Mouse (Mus musculus): ENCODE data around the gene Ttc17. TPM values are rescaled to one million over a fixed set of nuclear protein-coding genes. Genes with fewer than 3 reads are reported as not detected.
A peak's percentile ranks its signal among the peaks of the same experiment; 100 is the strongest.

The Ttc17 gene
- polyA plus RNA-seq, 1 experiment from 2014 or later, result 29.6 TPM

DNA sequence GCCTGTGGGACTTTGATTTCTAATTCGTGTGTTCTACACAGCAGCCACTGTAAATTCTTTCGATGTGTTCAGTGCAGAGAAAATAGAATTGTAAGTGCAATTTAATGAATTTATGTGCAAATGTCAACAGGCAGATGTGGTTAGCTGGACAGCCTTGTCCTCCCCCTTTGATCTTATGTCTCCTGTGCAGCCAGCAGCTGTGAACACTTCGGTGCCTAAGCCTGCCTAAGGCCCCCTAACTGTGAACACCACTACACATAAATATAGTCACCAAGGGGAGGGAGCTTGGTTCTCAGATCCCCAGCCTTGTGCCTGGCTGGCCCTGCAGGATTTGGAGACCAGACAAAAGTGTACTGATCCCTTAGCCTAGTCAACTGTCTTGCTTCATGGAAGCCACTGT is 109.0 kb downstream of the Ttc17 start:
- no peak overlapping the region for H3K27ac ChIP-seq (ENCODE audit: low read depth, low read length)
- no peaks in the 10 kb centered on the region for H3K27me3 ChIP-seq (ENCODE audit: control insufficient read depth, insufficient read depth, low read length)
- WGBS, result 63% methylated on average over 3 of the region's 3 CpGs
- H3K9ac ChIP-seq (replicated peaks; ENCODE audit: low read depth, low read length), result no peak overlapping the region
- no peak for ATAC-seq (ENCODE audit: low read depth)
- no peak overlapping the region for H3K4me2 ChIP-seq (ENCODE audit: low read depth, low read length)
- H3K36me3 ChIP-seq (ENCODE audit: control insufficient read depth, insufficient read depth, low read length), result peaks cover 27% of the 10 kb centered on the region
- H3K4me3 ChIP-seq (ENCODE audit: low read depth, low read length), result no peak overlapping the region
- H3K4me1 ChIP-seq (ENCODE audit: control insufficient read depth, insufficient read depth, low read length), result no peaks in the 10 kb centered on the region
- H3K9me3 ChIP-seq (ENCODE audit: control insufficient read depth, low read length), result no peaks in the 10 kb centered on the region; the same call in 1 of the 2 replicates

DNA sequence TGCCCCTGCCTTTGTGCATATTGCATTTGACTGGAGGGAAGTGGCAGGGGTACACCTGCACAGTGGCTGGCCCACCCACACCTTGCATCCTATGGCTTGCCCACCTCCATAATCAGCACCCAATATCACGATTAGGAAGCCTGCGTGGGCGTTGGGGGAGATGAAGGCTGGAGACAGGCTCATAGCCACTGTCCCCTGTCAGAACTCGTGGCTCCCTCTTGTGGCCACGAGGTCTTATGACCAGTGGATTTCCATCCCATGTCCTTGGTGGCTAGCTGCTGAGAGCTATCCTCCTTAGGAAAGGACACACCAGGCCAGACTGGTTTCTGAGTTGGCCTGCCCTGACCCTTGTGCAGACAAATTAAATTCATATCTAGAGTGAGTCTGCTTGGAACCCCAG is 116.0 kb downstream of the Ttc17 start:
- no peak overlapping the region for H3K9ac ChIP-seq (replicated peaks; ENCODE audit: low read depth, low read length)
- peak; percentile 62 for ATAC-seq (ENCODE audit: low read depth)
- no peaks in the 10 kb centered on the region for H3K27me3 ChIP-seq (ENCODE audit: control insufficient read depth, insufficient read depth, low read length)
- under 1% methylated on average over 5 of the region's 5 CpGs for WGBS
- H3K4me2 ChIP-seq (ENCODE audit: low read depth, low read length), result no peak overlapping the region
- H3K36me3 ChIP-seq (ENCODE audit: control insufficient read depth, insufficient read depth, low read length), result no peaks in the 10 kb centered on the region
- H3K9me3 ChIP-seq (ENCODE audit: control insufficient read depth, low read length), result no peaks in the 10 kb centered on the region
- H3K4me3 ChIP-seq (ENCODE audit: low read depth, low read length), result no peak overlapping the region
- H3K4me1 ChIP-seq (ENCODE audit: control insufficient read depth, insufficient read depth, low read length), result peaks cover 7% of the 10 kb centered on the region; the same call in 1 of the 2 replicates
- H3K27ac ChIP-seq (ENCODE audit: low read depth, low read length), result no peak overlapping the region

GRCm38 (mm10) chr2:94289659-94290058 is 116.8 kb downstream of the Ttc17 start:
- ATAC-seq (ENCODE audit: low read depth), result 0 out of 2 replicates have a peak, but pooled peaks have one; percentile 5
- no peaks in the 10 kb centered on the region for H3K36me3 ChIP-seq (ENCODE audit: control insufficient read depth, insufficient read depth, low read length)
- no peak overlapping the region for H3K4me2 ChIP-seq (ENCODE audit: low read depth, low read length)
- 40% methylated on average over 6 of the region's 6 CpGs for WGBS
- 0 out of 2 replicates have a peak overlapping the region, but pooled peaks have one; percentile 10 for H3K27ac ChIP-seq (ENCODE audit: low read depth, low read length)
- H3K27me3 ChIP-seq (ENCODE audit: control insufficient read depth, insufficient read depth, low read length), result no peaks in the 10 kb centered on the region
- H3K9ac ChIP-seq (replicated peaks; ENCODE audit: low read depth, low read length), result no peak overlapping the region
- no peak overlapping the region for H3K4me3 ChIP-seq (ENCODE audit: low read depth, low read length)
- peaks cover 7% of the 10 kb centered on the region; the same call in 1 of the 2 replicates for H3K4me1 ChIP-seq (ENCODE audit: control insufficient read depth, insufficient read depth, low read length)
- no peaks in the 10 kb centered on the region for H3K9me3 ChIP-seq (ENCODE audit: control insufficient read depth, low read length)

DNA sequence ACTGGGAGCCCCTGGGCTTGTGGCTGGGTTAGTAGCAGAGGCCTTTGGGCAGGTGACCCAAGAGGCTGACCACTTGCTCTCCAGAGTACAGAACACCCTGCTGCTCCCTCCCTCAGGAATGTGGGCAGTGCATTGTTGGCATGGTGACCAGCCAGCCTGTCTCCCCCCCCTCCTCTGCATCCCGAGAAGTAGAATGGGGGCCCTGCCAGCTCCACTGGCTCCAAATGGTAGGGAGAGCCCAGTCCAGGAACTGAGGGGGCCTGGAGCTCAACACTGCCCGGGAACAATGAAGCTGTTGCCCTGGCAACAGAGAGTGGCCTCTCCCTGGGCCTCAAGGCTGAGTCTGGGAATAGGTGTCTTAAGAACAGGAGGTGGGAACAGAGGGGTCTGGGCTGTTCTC is 117.3 kb downstream of the Ttc17 start:
- Histone ChIP-seq H3K36me3 (ENCODE audit: control insufficient read depth, insufficient read depth, low read length) (no peaks in the 10 kb centered on the region), H3K9ac (replicated peaks; ENCODE audit: low read depth, low read length) (no peak overlapping the region), H3K4me3 (ENCODE audit: low read depth, low read length) (no peak overlapping the region), H3K4me1 (ENCODE audit: control insufficient read depth, insufficient read depth, low read length) (peaks cover 7% of the 10 kb centered on the region; the same call in 1 of the 2 replicates), H3K27ac (ENCODE audit: low read depth, low read length) (no peak overlapping the region), H3K9me3 (ENCODE audit: control insufficient read depth, low read length) (no peaks in the 10 kb centered on the region), H3K4me2 (ENCODE audit: low read depth, low read length) (no peak overlapping the region), H3K27me3 (ENCODE audit: control insufficient read depth, insufficient read depth, low read length) (no peaks in the 10 kb centered on the region)
- ATAC-seq (ENCODE audit: low read depth), result peak; percentile 93
- WGBS, result 0% methylated on average over 2 of the region's 2 CpGs

GRCm38 (mm10) chr2:94288086-94288485 is 118.4 kb downstream of the Ttc17 start:
- H3K4me1 ChIP-seq (ENCODE audit: control insufficient read depth, insufficient read depth, low read length), result peaks cover 7% of the 10 kb centered on the region; the same call in 1 of the 2 replicates
- H3K36me3 ChIP-seq (ENCODE audit: control insufficient read depth, insufficient read depth, low read length), result no peaks in the 10 kb centered on the region
- WGBS, result 33% methylated on average over 5 of the region's 5 CpGs
- H3K27ac ChIP-seq (ENCODE audit: low read depth, low read length), result no peak overlapping the region
- H3K4me2 ChIP-seq (ENCODE audit: low read depth, low read length), result no peak overlapping the region
- no peak for ATAC-seq (ENCODE audit: low read depth)
- no peak overlapping the region for H3K4me3 ChIP-seq (ENCODE audit: low read depth, low read length)
- H3K27me3 ChIP-seq (ENCODE audit: control insufficient read depth, insufficient read depth, low read length), result no peaks in the 10 kb centered on the region
- H3K9me3 ChIP-seq (ENCODE audit: control insufficient read depth, low read length), result no peaks in the 10 kb centered on the region
- H3K9ac ChIP-seq (replicated peaks; ENCODE audit: low read depth, low read length), result no peak overlapping the region

DNA sequence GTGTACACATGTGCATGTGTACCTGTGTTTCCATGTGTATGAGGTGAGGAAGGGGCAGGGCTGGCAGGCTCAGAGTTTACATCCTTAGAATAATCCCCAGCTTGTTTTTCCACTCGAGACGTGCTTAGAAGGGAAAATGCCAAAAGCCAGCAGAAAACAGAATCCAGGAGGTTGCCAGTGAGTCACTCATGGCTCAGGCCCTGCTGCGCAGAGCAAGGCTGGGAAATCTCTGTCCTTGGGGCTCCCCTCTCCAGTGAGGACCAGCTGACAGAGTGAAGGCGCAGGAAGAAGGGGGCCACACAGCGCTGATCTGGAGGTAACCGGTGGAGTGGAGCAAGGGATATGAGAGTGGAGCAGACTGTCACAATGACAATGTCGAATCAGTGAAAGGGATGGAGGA is 119.1 kb downstream of the Ttc17 start:
- ATAC-seq (ENCODE audit: low read depth), result no peak
- H3K4me2 ChIP-seq (ENCODE audit: low read depth, low read length), result no peak overlapping the region
- no peaks in the 10 kb centered on the region for H3K36me3 ChIP-seq (ENCODE audit: control insufficient read depth, insufficient read depth, low read length)
- WGBS, result 81% methylated on average over 7 of the region's 7 CpGs
- H3K4me1 ChIP-seq (ENCODE audit: control insufficient read depth, insufficient read depth, low read length), result peaks cover 7% of the 10 kb centered on the region; the same call in 1 of the 2 replicates
- no peak overlapping the region for H3K27ac ChIP-seq (ENCODE audit: low read depth, low read length)
- H3K4me3 ChIP-seq (ENCODE audit: low read depth, low read length), result no peak overlapping the region
- no peaks in the 10 kb centered on the region for H3K9me3 ChIP-seq (ENCODE audit: control insufficient read depth, low read length)
- no peak overlapping the region for H3K9ac ChIP-seq (replicated peaks; ENCODE audit: low read depth, low read length)
- H3K27me3 ChIP-seq (ENCODE audit: control insufficient read depth, insufficient read depth, low read length), result no peaks in the 10 kb centered on the region

- no peak overlapping the region for H3K4me2 ChIP-seq (ENCODE audit: low read depth, low read length)
- H3K4me1 ChIP-seq (ENCODE audit: control insufficient read depth, insufficient read depth, low read length), result no peaks in the 10 kb centered on the region
- no peak overlapping the region for H3K27ac ChIP-seq (ENCODE audit: low read depth, low read length)
- no peak for ATAC-seq (ENCODE audit: low read depth)
- 77% methylated on average over 6 of the region's 6 CpGs for WGBS
- H3K27me3 ChIP-seq (ENCODE audit: control insufficient read depth, insufficient read depth, low read length), result no peaks in the 10 kb centered on the region
- no peak overlapping the region for H3K9ac ChIP-seq (replicated peaks; ENCODE audit: low read depth, low read length)
- no peaks in the 10 kb centered on the region for H3K36me3 ChIP-seq (ENCODE audit: control insufficient read depth, insufficient read depth, low read length)
- no peak overlapping the region for H3K4me3 ChIP-seq (ENCODE audit: low read depth, low read length)
- H3K9me3 ChIP-seq (ENCODE audit: control insufficient read depth, low read length), result no peaks in the 10 kb centered on the region
Observed at GRCm38 (mm10) chr2:94283526-94283925, 123.0 kb downstream of the Ttc17 start.

- no peak for ATAC-seq (ENCODE audit: low read depth)
Observed at GRCm38 (mm10) chr2:94279596-94279995, 126.9 kb downstream of the Ttc17 start.

DNA sequence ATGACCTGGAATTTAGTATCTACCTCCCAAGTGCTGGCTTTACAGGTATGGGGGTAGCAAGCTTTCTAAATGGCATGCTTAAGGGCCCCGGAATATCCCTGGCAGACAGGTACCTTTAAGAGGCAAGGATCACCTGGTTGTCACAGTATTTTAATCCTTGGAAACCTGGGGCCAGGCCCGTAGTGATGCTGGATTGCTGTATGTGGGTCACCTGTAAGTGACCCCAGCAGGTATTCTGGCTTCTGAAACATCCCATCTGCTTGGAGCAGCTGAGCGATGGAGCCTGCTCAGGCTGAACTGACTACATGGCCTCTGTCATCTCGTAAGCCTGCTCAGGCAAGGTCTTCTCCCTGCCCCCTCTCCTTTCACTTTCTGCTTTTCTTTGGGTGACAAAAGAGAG is 130.4 kb downstream of the Ttc17 start:
- H3K4me2 ChIP-seq (ENCODE audit: low read depth, low read length), result no peak overlapping the region
- H3K9me3 ChIP-seq (ENCODE audit: control insufficient read depth, low read length), result no peaks in the 10 kb centered on the region
- no peak overlapping the region for H3K27ac ChIP-seq (ENCODE audit: low read depth, low read length)
- no peaks in the 10 kb centered on the region for H3K36me3 ChIP-seq (ENCODE audit: control insufficient read depth, insufficient read depth, low read length)
- ATAC-seq (ENCODE audit: low read depth), result no peak
- no peaks in the 10 kb centered on the region for H3K27me3 ChIP-seq (ENCODE audit: control insufficient read depth, insufficient read depth, low read length)
- H3K4me3 ChIP-seq (ENCODE audit: low read depth, low read length), result no peak overlapping the region
- H3K4me1 ChIP-seq (ENCODE audit: control insufficient read depth, insufficient read depth, low read length), result no peaks in the 10 kb centered on the region; the same call in 1 of the 2 replicates
- H3K9ac ChIP-seq (replicated peaks; ENCODE audit: low read depth, low read length), result no peak overlapping the region
- 76% methylated on average over 4 of the region's 4 CpGs for WGBS

More at GRCm38 (mm10) chr2:94279596-94279995, 126.9 kb downstream of the Ttc17 start:
- WGBS, result 82% methylated on average over 5 of the region's 5 CpGs
- Histone ChIP-seq H3K4me1 (ENCODE audit: control insufficient read depth, insufficient read depth, low read length) (no peaks in the 10 kb centered on the region), H3K9ac (replicated peaks; ENCODE audit: low read depth, low read length) (no peak overlapping the region), H3K27me3 (ENCODE audit: control insufficient read depth, insufficient read depth, low read length) (no peaks in the 10 kb centered on the region), H3K27ac (ENCODE audit: low read depth, low read length) (no peak overlapping the region), H3K4me2 (ENCODE audit: low read depth, low read length) (no peak overlapping the region), H3K9me3 (ENCODE audit: control insufficient read depth, low read length) (no peaks in the 10 kb centered on the region), H3K4me3 (ENCODE audit: low read depth, low read length) (no peak overlapping the region), H3K36me3 (ENCODE audit: control insufficient read depth, insufficient read depth, low read length) (no peaks in the 10 kb centered on the region)

Measured in neural tube, embryonic 14.5 days (tissue).